Mouse (Mus musculus) myocyte (in vitro differentiated cells): ENCODE results near the gene Trpd52l3.

Experiments used
- E2F4 ChIP-seq: IDR thresholded peaks from one replicate; pipeline ENCODE4 v1.6.1; 2011; ENCODE audit warnings: mild to moderate bottlenecking, control low read depth, moderate library complexity; ENCODE audit not compliant: insufficient read depth
- MAX ChIP-seq: IDR thresholded peaks from one replicate; pipeline ENCODE4 v1.6.1; 2011; ENCODE audit warnings: low read depth, mild to moderate bottlenecking, control low read depth
- MYOD1 ChIP-seq, 3 experiments: IDR thresholded peaks; one replicate each; pipeline ENCODE4 v1.6.1; 2011; ENCODE audit warnings: control low read depth in 2 of 3, low read depth in 2 of 3, mild to moderate bottlenecking in 2 of 3, moderate library complexity in 1 of 3; ENCODE audit not compliant: insufficient read length in 2 of 3, control insufficient read depth in 1 of 3
- MYOG ChIP-seq, 3 experiments: IDR thresholded peaks; one replicate each; pipeline ENCODE4 v1.6.1; 2011; ENCODE audit warnings: control low read depth in 2 of 3, low read depth in 2 of 3, mild to moderate bottlenecking in 2 of 3; ENCODE audit not compliant: insufficient read length in 2 of 3, control insufficient read depth in 1 of 3, insufficient read depth in 1 of 3
- POLR2A ChIP-seq: IDR thresholded peaks from one replicate; pipeline ENCODE4 v1.6.1; 2011; ENCODE audit warnings: low read depth, mild to moderate bottlenecking, control low read depth, moderate library complexity; ENCODE audit not compliant: insufficient read length
- POLR2AphosphoS2 ChIP-seq: IDR thresholded peaks from one replicate; pipeline ENCODE4 v1.6.1; 2011; ENCODE audit warnings: low read depth, control low read depth; ENCODE audit not compliant: insufficient read length
- REST ChIP-seq: IDR thresholded peaks from one replicate; pipeline ENCODE4 v1.6.1; 2011; ENCODE audit warnings: mild to moderate bottlenecking, control low read depth, moderate library complexity; ENCODE audit not compliant: insufficient read depth, insufficient read length
- TCF12 ChIP-seq: IDR thresholded peaks from one replicate; pipeline ENCODE4 v1.6.1; 2011; ENCODE audit warnings: mild to moderate bottlenecking, control low read depth; ENCODE audit not compliant: poor library complexity, insufficient read depth, severe bottlenecking
- USF1 ChIP-seq: IDR thresholded peaks from one replicate; pipeline ENCODE4 v1.6.1; 2011; ENCODE audit warnings: low read depth, mild to moderate bottlenecking, control low read depth, moderate library complexity

- TF ChIP-seq POLR2A (no peak), MYOG (IDR thresholded peaks at IDR 0.05; ENCODE audit: control insufficient read depth in 1 of 3, insufficient read depth in 1 of 3, insufficient read length in 2 of 3, low read depth in 2 of 3) (no peak), USF1 (no peak), E2F4 (no peak), POLR2AphosphoS2 (no peak), MAX (no peak), MYOD1 (IDR thresholded peaks at IDR 0.05; ENCODE audit: control insufficient read depth in 1 of 3, insufficient read length in 2 of 3, low read depth in 2 of 3) (no peak), TCF12 (no peak), REST (no peak)
Measured at GRCm38 (mm10) chr19:30032206-30032605, 28.6 kb downstream of the Trpd52l3 start.
